ENCODE assay signal across 10 mouse cellular contexts in genomic region chr9:44457035-44457742, GRCm38 (mm10). TPM values are rescaled to one million over a fixed set of nuclear protein-coding genes. Genes with fewer than 3 reads are reported as not detected.
DNase-seq lines count a peak whose midpoint lies in the region; ATAC-seq and TF ChIP-seq lines count a peak whose summit lies in the region.
"Had no signal": no experiment of that assay in that cellular context is flagged by ENCODE, and none has a peak within 500 bp of the region (broad histone marks: within the 10 kb centered on the region; RNA-seq: fewer than 3 reads in every experiment).

No protein-coding gene starts in this region.

- no peak overlapping the region for H3K27ac ChIP-seq in kidney, embryonic 16.5 days (ENCODE audit: low read length)
- no peak overlapping the region for H3K27ac ChIP-seq in embryonic facial prominence, embryonic 11.5 days (replicated peaks; ENCODE audit: low read depth, low read length)
- H3K27ac ChIP-seq in limb, embryonic 14.5 days (replicated peaks; ENCODE audit: low read depth, low read length), result no peak overlapping the region
- H3K27ac ChIP-seq in stomach, embryonic 15.5 days, result no peak overlapping the region
- H3K27ac ChIP-seq in liver, embryonic 11.5 days (ENCODE audit: low read depth, low read length), result no peak overlapping the region

- no peaks in the 10 kb centered on the region for H3K9me3 ChIP-seq in kidney, embryonic 16.5 days (ENCODE audit: low read length)
- H3K9me3 ChIP-seq in embryonic facial prominence, embryonic 11.5 days (replicated peaks; ENCODE audit: control insufficient read depth, low read length), result no peaks in the 10 kb centered on the region
- no peaks in the 10 kb centered on the region for H3K9me3 ChIP-seq in limb, embryonic 14.5 days (ENCODE audit: control insufficient read depth, low read length)
- no peaks in the 10 kb centered on the region for H3K9me3 ChIP-seq in stomach, embryonic 15.5 days
- H3K9me3 ChIP-seq in liver, embryonic 11.5 days (ENCODE audit: control insufficient read depth, low read length), result no peaks in the 10 kb centered on the region

- H3K9ac ChIP-seq in kidney, embryonic 16.5 days (replicated peaks; ENCODE audit: low read length), result no peak overlapping the region
- H3K9ac ChIP-seq in embryonic facial prominence, embryonic 11.5 days (replicated peaks; ENCODE audit: low read length), result no peak overlapping the region
- H3K9ac ChIP-seq in limb, embryonic 14.5 days (ENCODE audit: low read depth, low read length, severe bottlenecking), result no peak overlapping the region
- H3K9ac ChIP-seq in stomach, embryonic 15.5 days, result no peak overlapping the region
- H3K9ac ChIP-seq in liver, embryonic 11.5 days (ENCODE audit: low read depth, low read length), result no peak overlapping the region

- 0 out of 2 replicates have a peak, but pooled peaks cover 2% of the 10 kb centered on the region for H3K4me1 ChIP-seq in kidney, embryonic 16.5 days (ENCODE audit: insufficient read depth, low read length)
- H3K4me1 ChIP-seq in embryonic facial prominence, embryonic 11.5 days (ENCODE audit: control insufficient read depth, insufficient read depth, low read length), result peaks cover 7% of the 10 kb centered on the region; the same call in 1 of the 2 replicates
- no peaks in the 10 kb centered on the region for H3K4me1 ChIP-seq in limb, embryonic 14.5 days (ENCODE audit: control insufficient read depth, insufficient read depth, low read length)
- H3K4me1 ChIP-seq in stomach, embryonic 15.5 days, result peaks cover 9% of the 10 kb centered on the region
- no peaks in the 10 kb centered on the region; the same call in 1 of the 2 replicates for H3K4me1 ChIP-seq in liver, embryonic 11.5 days (replicated peaks; ENCODE audit: control insufficient read depth, insufficient read depth, low read length)

- no peak for ATAC-seq in kidney, embryonic 16.5 days (ENCODE audit: low FRiP score, low TSS enrichment)
- peak; percentile 89 for ATAC-seq in embryonic facial prominence, embryonic 11.5 days (replicated peaks; ENCODE audit: insufficient number of reproducible peaks, low FRiP score, low TSS enrichment, low read depth)
- peak; percentile 70 for ATAC-seq in limb, embryonic 14.5 days (ENCODE audit: low FRiP score, low read depth)
- ATAC-seq in stomach, embryonic 15.5 days (ENCODE audit: insufficient read depth, low FRiP score, low read depth), result peak; percentile 20; the same call in 1 of the 2 replicates
- no peak for ATAC-seq in liver, embryonic 11.5 days (replicated peaks; ENCODE audit: low FRiP score)

- H3K36me3 ChIP-seq in kidney, embryonic 16.5 days (ENCODE audit: insufficient read depth, low read length), result no peaks in the 10 kb centered on the region
- H3K36me3 ChIP-seq in embryonic facial prominence, embryonic 11.5 days (replicated peaks; ENCODE audit: control insufficient read depth, insufficient read depth, low read depth, low read length), result no peaks in the 10 kb centered on the region
- H3K36me3 ChIP-seq in limb, embryonic 14.5 days (ENCODE audit: control insufficient read depth, insufficient read depth, low read length), result no peaks in the 10 kb centered on the region
- no peaks in the 10 kb centered on the region for H3K36me3 ChIP-seq in stomach, embryonic 15.5 days
- no peaks in the 10 kb centered on the region for H3K36me3 ChIP-seq in liver, embryonic 11.5 days (ENCODE audit: control insufficient read depth, insufficient read depth, low read length)

- no peak overlapping the region for H3K4me3 ChIP-seq in kidney, embryonic 16.5 days (ENCODE audit: low read length)
- H3K4me3 ChIP-seq in embryonic facial prominence, embryonic 11.5 days (ENCODE audit: low read depth, low read length), result no peak overlapping the region
- no peak overlapping the region for H3K4me3 ChIP-seq in limb, embryonic 14.5 days (replicated peaks; ENCODE audit: low read length)
- no peak overlapping the region for H3K4me3 ChIP-seq in stomach, embryonic 15.5 days (replicated peaks)
- no peak overlapping the region for H3K4me3 ChIP-seq in liver, embryonic 11.5 days (ENCODE audit: low read depth, low read length)

- 7% methylated on average over 11 of the region's 11 CpGs for WGBS in kidney, embryonic 16.5 days
- 7% methylated on average over 11 of the region's 11 CpGs for WGBS in embryonic facial prominence, embryonic 11.5 days
- 9% methylated on average over 11 of the region's 11 CpGs for WGBS in limb, embryonic 14.5 days
- 12% methylated on average over 11 of the region's 11 CpGs for WGBS in stomach, embryonic 15.5 days
- WGBS in liver, embryonic 11.5 days, result 21% methylated on average over 11 of the region's 11 CpGs

- H3K27me3 ChIP-seq in kidney, embryonic 16.5 days (ENCODE audit: insufficient read depth, low read length), result peaks cover 12% of the 10 kb centered on the region; the same call in 1 of the 2 replicates
- no peaks in the 10 kb centered on the region; the same call in 1 of the 2 replicates for H3K27me3 ChIP-seq in embryonic facial prominence, embryonic 11.5 days (ENCODE audit: control insufficient read depth, insufficient read depth, low read length)
- H3K27me3 ChIP-seq in limb, embryonic 14.5 days (ENCODE audit: control insufficient read depth, insufficient read depth, low read length), result no peaks in the 10 kb centered on the region
- no peaks in the 10 kb centered on the region for H3K27me3 ChIP-seq in stomach, embryonic 15.5 days (replicated peaks)
- H3K27me3 ChIP-seq in liver, embryonic 11.5 days (replicated peaks; ENCODE audit: control insufficient read depth, insufficient read depth, low read length), result peaks cover 40% of the 10 kb centered on the region

- H3K4me2 ChIP-seq in kidney, embryonic 16.5 days (replicated peaks; ENCODE audit: low read depth, low read length), result no peak overlapping the region
- peak overlapping the region; percentile 5; the same call in 1 of the 2 replicates for H3K4me2 ChIP-seq in embryonic facial prominence, embryonic 11.5 days (ENCODE audit: low read depth, low read length)
- no peak overlapping the region for H3K4me2 ChIP-seq in limb, embryonic 14.5 days (replicated peaks; ENCODE audit: low read depth, low read length, severe bottlenecking)
- no peak overlapping the region for H3K4me2 ChIP-seq in stomach, embryonic 15.5 days
- no peak overlapping the region for H3K4me2 ChIP-seq in liver, embryonic 11.5 days

- peak; percentile 41 to 63 for DNase-seq in kidney, postnatal 4 days
- DNase-seq in embryonic facial prominence, embryonic 11.5 days (ENCODE audit: low spot score), result peak; percentile 94
- DNase-seq in hindlimb bud, embryonic 11.5 days (ENCODE audit: extremely low spot score, low read depth, low spot score), result peak; percentile 41
- DNase-seq in limb, embryonic 14.5 days (ENCODE audit: low spot score), result peak; percentile 43
- no peak for DNase-seq in heart, adult 11 months
- no peak for DNase-seq in liver, embryonic 11.5 days (ENCODE audit: low spot score)

- no peak for TF ChIP-seq POLR2A in limb, embryonic 14.5 days (IDR thresholded peaks at IDR 0.05; ENCODE audit: borderline replicate concordance, extremely low read depth, insufficient read depth, insufficient read length)

RNA-seq across cellular contexts. Expression of gene Upk2, which starts 2.4 kb away (rescaled TPM):
- polyA plus RNA-seq in kidney, embryonic 16.5 days (2015; fragmentation: Nextera tagmentation; extraction: Ambion mirVana), result 3.4 and 7.6 TPM in 2 replicates
- polyA plus RNA-seq in embryonic facial prominence, embryonic 11.5 days (2014; fragmentation: Nextera tagmentation; extraction: Ambion mirVana), result 0.59 and 1.3 TPM in 2 replicates
- 0.33 and 0.91 TPM in 2 replicates for polyA plus RNA-seq in limb, embryonic 14.5 days (2012; rRNA removed)
- polyA plus RNA-seq in limb, embryonic 14.5 days (2014; fragmentation: Nextera tagmentation; extraction: Ambion mirVana), result 0.40 TPM in 1 of 2 replicates, not detected in the other
- polyA plus RNA-seq in stomach, embryonic 15.5 days (2015; fragmentation: Nextera tagmentation; extraction: Ambion mirVana), result 18.2 and 26.2 TPM in 2 replicates
- not detected in 2 replicates for polyA plus RNA-seq in liver, embryonic 11.5 days (2014; fragmentation: Nextera tagmentation; extraction: Ambion mirVana)
- polyA plus RNA-seq: heart, postnatal 0 days had no signal

RNA-seq across cellular contexts. Expression of gene Foxr1, which starts 16.3 kb away (rescaled TPM):
- not detected in 2 replicates for polyA plus RNA-seq in kidney, embryonic 16.5 days (2015; fragmentation: Nextera tagmentation; extraction: Ambion mirVana)
- not detected in 2 replicates for polyA plus RNA-seq in embryonic facial prominence, embryonic 11.5 days (2014; fragmentation: Nextera tagmentation; extraction: Ambion mirVana)
- polyA plus RNA-seq in limb, embryonic 14.5 days (2012; rRNA removed), result not detected in 2 replicates
- not detected in 2 replicates for polyA plus RNA-seq in limb, embryonic 14.5 days (2014; fragmentation: Nextera tagmentation; extraction: Ambion mirVana)
- polyA plus RNA-seq in stomach, embryonic 15.5 days (2015; fragmentation: Nextera tagmentation; extraction: Ambion mirVana), result not detected in 2 replicates
- polyA plus RNA-seq in liver, embryonic 11.5 days (2014; fragmentation: Nextera tagmentation; extraction: Ambion mirVana), result not detected in 2 replicates
- polyA plus RNA-seq: heart, postnatal 0 days; stomach, embryonic 14.5 days had no signal

RNA-seq across cellular contexts. Expression of gene Bcl9l, which starts 25.4 kb away (rescaled TPM):
- 11.3 and 12.4 TPM in 2 replicates for polyA plus RNA-seq in kidney, embryonic 16.5 days (2015; fragmentation: Nextera tagmentation; extraction: Ambion mirVana)
- polyA plus RNA-seq in embryonic facial prominence, embryonic 11.5 days (2014; fragmentation: Nextera tagmentation; extraction: Ambion mirVana), result 10.3 and 11.8 TPM in 2 replicates
- polyA plus RNA-seq in limb, embryonic 14.5 days (2012; rRNA removed), result 41.2 and 53.7 TPM in 2 replicates
- polyA plus RNA-seq in limb, embryonic 14.5 days (2014; fragmentation: Nextera tagmentation; extraction: Ambion mirVana), result 20.5 and 22.7 TPM in 2 replicates
- 12.0 and 12.1 TPM in 2 replicates for polyA plus RNA-seq in stomach, embryonic 15.5 days (2015; fragmentation: Nextera tagmentation; extraction: Ambion mirVana)
- polyA plus RNA-seq in liver, embryonic 11.5 days (2014; fragmentation: Nextera tagmentation; extraction: Ambion mirVana), result 4.1 and 5.0 TPM in 2 replicates

RNA-seq across cellular contexts. Expression of gene Ccdc84, which starts 38.8 kb away (rescaled TPM):
- polyA plus RNA-seq in kidney, embryonic 16.5 days (2015; fragmentation: Nextera tagmentation; extraction: Ambion mirVana), result 26.0 and 31.6 TPM in 2 replicates
- 20.3 and 27.6 TPM in 2 replicates for polyA plus RNA-seq in embryonic facial prominence, embryonic 11.5 days (2014; fragmentation: Nextera tagmentation; extraction: Ambion mirVana)
- 54.3 and 57.3 TPM in 2 replicates for polyA plus RNA-seq in limb, embryonic 14.5 days (2012; rRNA removed)
- 24.8 and 25.4 TPM in 2 replicates for polyA plus RNA-seq in limb, embryonic 14.5 days (2014; fragmentation: Nextera tagmentation; extraction: Ambion mirVana)
- 27.4 and 27.9 TPM in 2 replicates for polyA plus RNA-seq in stomach, embryonic 15.5 days (2015; fragmentation: Nextera tagmentation; extraction: Ambion mirVana)
- 25.0 and 26.1 TPM in 2 replicates for polyA plus RNA-seq in liver, embryonic 11.5 days (2014; fragmentation: Nextera tagmentation; extraction: Ambion mirVana)

RNA-seq across cellular contexts. Expression of gene Trappc4, which starts 49.8 kb away (rescaled TPM):
- polyA plus RNA-seq in kidney, embryonic 16.5 days (2015; fragmentation: Nextera tagmentation; extraction: Ambion mirVana), result 138 TPM in 2 replicates
- 166 and 175 TPM in 2 replicates for polyA plus RNA-seq in embryonic facial prominence, embryonic 11.5 days (2014; fragmentation: Nextera tagmentation; extraction: Ambion mirVana)
- polyA plus RNA-seq in limb, embryonic 14.5 days (2012; rRNA removed), result 81.5 and 85.7 TPM in 2 replicates
- 127 and 144 TPM in 2 replicates for polyA plus RNA-seq in limb, embryonic 14.5 days (2014; fragmentation: Nextera tagmentation; extraction: Ambion mirVana)
- polyA plus RNA-seq in stomach, embryonic 15.5 days (2015; fragmentation: Nextera tagmentation; extraction: Ambion mirVana), result 115 and 125 TPM in 2 replicates
- 99.5 and 107 TPM in 2 replicates for polyA plus RNA-seq in liver, embryonic 11.5 days (2014; fragmentation: Nextera tagmentation; extraction: Ambion mirVana)

Comparison
In these comparisons a context has a peak if more than half of its experiments do, and no peak if none do; other contexts are left out.
1. DNase-seq: peak in kidney, postnatal 4 days (2 of 2), embryonic facial prominence, embryonic 11.5 days (single experiment), hindlimb bud, embryonic 11.5 days (single experiment) and limb, embryonic 14.5 days (single experiment); none in heart, adult 11 months (single experiment) and liver, embryonic 11.5 days (single experiment).
2. ATAC-seq: peak in embryonic facial prominence, embryonic 11.5 days (single experiment), limb, embryonic 14.5 days (single experiment) and stomach, embryonic 15.5 days (single experiment); none in kidney, embryonic 16.5 days (single experiment) and liver, embryonic 11.5 days (single experiment).